Mouse (Mus musculus): ENCODE measurements at regions not wholly inside any gene's neighbourhood (a gene's known extent, or its start where the extent isn't known, plus 50 kb on each side); places are given as distances from the start of the nearest gene placed in this dataset.

GRCm38 (mm10) chr9:68118266-68118665, 278.1 kb downstream of the Vps13c start:
- no peak overlapping the region; the same call in 1 of the 2 replicates for H3K27ac ChIP-seq (ENCODE audit: insufficient read depth, low read length)
- H3K4me1 ChIP-seq (ENCODE audit: control insufficient read depth, insufficient read depth, low read length): peaks cover 3% of the 10 kb centered on the region; the same call in 1 of the 2 replicates
- H3K27me3 ChIP-seq (ENCODE audit: control insufficient read depth, insufficient read depth, low read length): no peaks in the 10 kb centered on the region
- DNase-seq: no peak
- 77% methylated on average over 2 of the region's 2 CpGs for WGBS
- no peak overlapping the region for H3K4me3 ChIP-seq (replicated peaks; ENCODE audit: insufficient read depth, low read depth, low read length)
- TF ChIP-seq CTCF (IDR thresholded peaks at IDR 0.05; ENCODE audit: borderline replicate concordance, insufficient read depth, low read depth, low read length) (no peak), POLR2A (IDR thresholded peaks at IDR 0.05; ENCODE audit: borderline replicate concordance, insufficient read depth, low read length) (no peak)

GRCm38 (mm10) chr9:68122266-68122665, 282.1 kb downstream of the Vps13c start:
- 53% methylated on average over 3 of the region's 3 CpGs for WGBS

GRCm38 (mm10) chr9:68131263-68131662, 291.1 kb downstream of the Vps13c start:
- DNase-seq: peak in 1 of 2 experiments; percentile 40
- no peak overlapping the region for H3K27ac ChIP-seq (ENCODE audit: insufficient read depth, low read length)
- H3K4me1 ChIP-seq (ENCODE audit: control insufficient read depth, insufficient read depth, low read length): no peaks in the 10 kb centered on the region
- no peaks in the 10 kb centered on the region for H3K27me3 ChIP-seq (ENCODE audit: control insufficient read depth, insufficient read depth, low read length)
- H3K4me3 ChIP-seq (replicated peaks; ENCODE audit: insufficient read depth, low read depth, low read length): no peak overlapping the region
- TF ChIP-seq POLR2A (IDR thresholded peaks at IDR 0.05; ENCODE audit: borderline replicate concordance, insufficient read depth, low read length) (no peak), CTCF (IDR thresholded peaks at IDR 0.05; ENCODE audit: borderline replicate concordance, insufficient read depth, low read depth, low read length) (no peak)

More at GRCm38 (mm10) chr9:68122266-68122665, 282.1 kb downstream of the Vps13c start:
- Histone ChIP-seq H3K27ac (ENCODE audit: insufficient read depth, low read length) (no peak overlapping the region), H3K27me3 (ENCODE audit: control insufficient read depth, insufficient read depth, low read length) (no peaks in the 10 kb centered on the region), H3K4me3 (replicated peaks; ENCODE audit: insufficient read depth, low read depth, low read length) (no peak overlapping the region), H3K4me1 (ENCODE audit: control insufficient read depth, insufficient read depth, low read length) (no peaks in the 10 kb centered on the region)
- DNase-seq: no peak
- no peak for TF ChIP-seq CTCF (IDR thresholded peaks at IDR 0.05; ENCODE audit: borderline replicate concordance, insufficient read depth, low read depth, low read length)
- TF ChIP-seq POLR2A (IDR thresholded peaks at IDR 0.05; ENCODE audit: borderline replicate concordance, insufficient read depth, low read length): no peak

GRCm38 (mm10) chr9:68135446-68136050, 295.4 kb downstream of the Vps13c start:
- WGBS: 51% methylated on average over 2 of the region's 2 CpGs
- no peak overlapping the region for H3K27ac ChIP-seq (ENCODE audit: insufficient read depth, low read length)
- DNase-seq: no peak
- TF ChIP-seq POLR2A (IDR thresholded peaks at IDR 0.05; ENCODE audit: borderline replicate concordance, insufficient read depth, low read length): no peak
- no peak for TF ChIP-seq CTCF (IDR thresholded peaks at IDR 0.05; ENCODE audit: borderline replicate concordance, insufficient read depth, low read depth, low read length)
- no peaks in the 10 kb centered on the region; the same call in 1 of the 2 replicates for H3K4me1 ChIP-seq (ENCODE audit: control insufficient read depth, insufficient read depth, low read length)
- H3K4me3 ChIP-seq (replicated peaks; ENCODE audit: insufficient read depth, low read depth, low read length): no peak overlapping the region
- no peaks in the 10 kb centered on the region for H3K27me3 ChIP-seq (ENCODE audit: control insufficient read depth, insufficient read depth, low read length)

GRCm38 (mm10) chr9:68162813-68163570, 322.8 kb downstream of the Vps13c start:
- Histone ChIP-seq H3K4me1 (ENCODE audit: control insufficient read depth, insufficient read depth, low read length) (no peaks in the 10 kb centered on the region), H3K4me3 (replicated peaks; ENCODE audit: insufficient read depth, low read depth, low read length) (no peak overlapping the region), H3K27ac (ENCODE audit: insufficient read depth, low read length) (no peak overlapping the region), H3K27me3 (ENCODE audit: control insufficient read depth, insufficient read depth, low read length) (no peaks in the 10 kb centered on the region)
- 27% methylated on average over 10 of the region's 10 CpGs for WGBS
- no peak for TF ChIP-seq POLR2A (IDR thresholded peaks at IDR 0.05; ENCODE audit: borderline replicate concordance, insufficient read depth, low read length)
- TF ChIP-seq CTCF (IDR thresholded peaks at IDR 0.05; ENCODE audit: borderline replicate concordance, insufficient read depth, low read depth, low read length): no peak
- DNase-seq: peak; percentile 5 to 19

- H3K4me1 ChIP-seq (ENCODE audit: control insufficient read depth, insufficient read depth, low read length): no peaks in the 10 kb centered on the region
- H3K27ac ChIP-seq (ENCODE audit: insufficient read depth, low read length): no peak overlapping the region
- no peak for TF ChIP-seq POLR2A (IDR thresholded peaks at IDR 0.05; ENCODE audit: borderline replicate concordance, insufficient read depth, low read length)
- no peak for TF ChIP-seq CTCF (IDR thresholded peaks at IDR 0.05; ENCODE audit: borderline replicate concordance, insufficient read depth, low read depth, low read length)
- DNase-seq: no peak
- no peak overlapping the region for H3K4me3 ChIP-seq (replicated peaks; ENCODE audit: insufficient read depth, low read depth, low read length)
- 58% methylated on average over 4 of the region's 4 CpGs for WGBS
- no peaks in the 10 kb centered on the region for H3K27me3 ChIP-seq (ENCODE audit: control insufficient read depth, insufficient read depth, low read length)
Observed at GRCm38 (mm10) chr9:68166556-68166955, 326.4 kb downstream of the Vps13c start.

- TF ChIP-seq POLR2A (IDR thresholded peaks at IDR 0.05; ENCODE audit: borderline replicate concordance, insufficient read depth, low read length): no peak
- no peak for TF ChIP-seq CTCF (IDR thresholded peaks at IDR 0.05; ENCODE audit: borderline replicate concordance, insufficient read depth, low read depth, low read length)
- Histone ChIP-seq H3K27ac (ENCODE audit: insufficient read depth, low read length) (no peak overlapping the region), H3K4me3 (replicated peaks; ENCODE audit: insufficient read depth, low read depth, low read length) (no peak overlapping the region), H3K4me1 (ENCODE audit: control insufficient read depth, insufficient read depth, low read length) (peaks cover 8% of the 10 kb centered on the region), H3K27me3 (ENCODE audit: control insufficient read depth, insufficient read depth, low read length) (no peaks in the 10 kb centered on the region)
- DNase-seq: peak in 1 of 2 experiments; percentile 7
Observed at GRCm38 (mm10) chr9:68188921-68189320, 348.7 kb downstream of the Vps13c start.

GRCm38 (mm10) chr9:68199831-68200230, 359.6 kb downstream of the Vps13c start:
- no peaks in the 10 kb centered on the region for H3K27me3 ChIP-seq (ENCODE audit: control insufficient read depth, insufficient read depth, low read length)
- DNase-seq: no peak
- H3K27ac ChIP-seq (ENCODE audit: insufficient read depth, low read length): no peak overlapping the region
- 34% methylated on average over 4 of the region's 4 CpGs for WGBS
- 0 out of 2 replicates have a peak, but pooled peaks cover 2% of the 10 kb centered on the region for H3K4me1 ChIP-seq (ENCODE audit: control insufficient read depth, insufficient read depth, low read length)
- H3K4me3 ChIP-seq (replicated peaks; ENCODE audit: insufficient read depth, low read depth, low read length): no peak overlapping the region
- no peak for TF ChIP-seq CTCF (IDR thresholded peaks at IDR 0.05; ENCODE audit: borderline replicate concordance, insufficient read depth, low read depth, low read length)
- no peak for TF ChIP-seq POLR2A (IDR thresholded peaks at IDR 0.05; ENCODE audit: borderline replicate concordance, insufficient read depth, low read length)
